Mouse (Mus musculus) stomach, postnatal 0 days (tissue): ENCODE measurements around the gene Bik. TPM values are rescaled to one million over a fixed set of nuclear protein-coding genes. Genes with fewer than 3 reads are reported as not detected.

Experiments
- ATAC-seq: fragments of 200-750 bp; cut with Nextera tagmentation; 2 replicates; pipeline ENCODE4 v1.8.0; 2017; ENCODE audit not compliant: low FRiP score, low TSS enrichment
- DNase-seq: peaks from one replicate; pipeline ENCODE4 v3.0.0-alpha.2; 2016; ENCODE audit warnings: low spot score
- H3K27ac ChIP-seq: fragments of 300-500 bp; sonication (generic); replicated peaks from 2 replicates; pipeline ENCODE4 v1.5.1; 2014; ENCODE audit warnings: mild to moderate bottlenecking, control low read depth
- H3K27me3 ChIP-seq: fragments of 300-500 bp; sonication (generic); 2 replicates; pipeline ENCODE4 v1.6.1; 2014; ENCODE audit warnings: low read length; ENCODE audit not compliant: control insufficient read depth, insufficient read depth
- H3K36me3 ChIP-seq: fragments of 300-500 bp; sonication (generic); 2 replicates; pipeline ENCODE4 v1.6.1; 2014; ENCODE audit warnings: low read length, mixed read lengths; ENCODE audit not compliant: control insufficient read depth, insufficient read depth
- H3K4me1 ChIP-seq: fragments of 300-500 bp; sonication (generic); replicated peaks from 2 replicates; pipeline ENCODE4 v1.6.1; 2014; ENCODE audit warnings: antibody characterized with exemption; ENCODE audit not compliant: control insufficient read depth, insufficient read depth
- H3K4me2 ChIP-seq: fragments of 300-500 bp; sonication (generic); replicated peaks from 2 replicates; pipeline ENCODE4 v1.6.1; 2014; ENCODE audit warnings: low read depth, mild to moderate bottlenecking, control low read depth, moderate library complexity
- H3K4me3 ChIP-seq: fragments of 300-500 bp; sonication (generic); 2 replicates; pipeline ENCODE4 v1.5.1; 2014; ENCODE audit warnings: low read depth, low read length, control low read depth
- H3K9ac ChIP-seq: fragments of 300-500 bp; sonication (generic); 2 replicates; pipeline ENCODE4 v1.6.1; 2014; ENCODE audit warnings: mild to moderate bottlenecking, low read length, control low read depth, mixed read lengths
- H3K9me3 ChIP-seq: fragments of 300-500 bp; sonication (generic); 2 replicates; pipeline ENCODE4 v1.6.1; 2016; ENCODE audit warnings: low read length; ENCODE audit not compliant: control insufficient read depth
- CTCF ChIP-seq: IDR thresholded peaks from 2 replicates; pipeline ENCODE4 v1.5.1; 2016; ENCODE audit warnings: antibody characterized with exemption, low read depth, mild to moderate bottlenecking, moderate library complexity
- EP300 ChIP-seq: optimal IDR thresholded peaks from 2 replicates; pipeline ENCODE3; 2016; ENCODE audit warnings: antibody characterized with exemption
- WGBS: fragments of 180-500 bp; shearing (Covaris S2); extraction: QIAGEN DNeasy Blood & Tissue Kit; methylation state at CpG from one replicate; pipeline ENCODE4 v1.1.7; 2014; 5-methylcytosine and 5-hydroxymethylcytosine counted together
- polyA plus RNA-seq: library from polyadenylated mRNA; unstranded; fragments of >200 nt; fragmentation: Nextera tagmentation; extraction: Ambion mirVana; gene quantifications from 2 replicates; pipeline ENCODE4 v1.2.1, GENCODE M21; 2015

Bik gene
- polyA plus RNA-seq, 1 experiment from 2014 or later: 4.2 TPM

DNA sequence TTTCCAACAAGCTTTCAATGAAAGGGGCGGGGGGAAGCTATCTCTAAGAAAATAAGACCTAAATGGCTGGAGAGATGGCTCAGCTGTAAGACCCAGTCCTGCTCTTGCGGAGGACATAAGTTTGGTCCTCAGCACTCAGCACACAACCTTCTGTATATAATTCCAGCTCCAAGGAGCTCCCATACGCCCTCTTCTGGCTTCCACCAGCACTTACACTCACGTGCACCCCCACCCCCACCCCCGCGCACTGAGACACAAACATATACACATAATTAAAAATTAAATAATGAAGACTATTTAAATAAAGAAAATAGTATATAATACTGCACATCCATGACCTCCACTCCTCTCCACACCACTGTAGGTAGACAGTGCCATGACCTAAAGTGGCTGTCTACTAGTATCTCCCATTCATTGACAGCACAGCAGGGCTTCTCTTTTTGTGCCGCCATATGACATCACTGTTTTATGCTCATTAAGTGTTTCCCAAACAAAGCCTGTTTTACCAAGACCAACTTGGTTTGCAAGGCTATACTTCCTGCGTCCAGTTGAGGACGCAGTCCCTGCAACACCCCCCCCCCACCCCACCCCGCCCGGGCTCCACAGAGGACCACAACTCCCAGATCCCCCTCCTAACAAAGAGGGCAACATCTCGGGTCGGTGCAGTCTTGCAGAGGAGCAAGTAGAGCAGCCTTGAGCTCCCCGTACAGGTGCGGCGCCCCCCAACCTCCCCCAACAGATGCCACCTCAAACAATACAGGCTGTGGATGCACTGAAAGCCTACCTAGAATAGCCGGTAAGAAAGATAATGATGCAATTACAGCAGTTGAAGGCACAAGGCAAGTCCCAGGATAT lies 16.5 kb upstream of the Bik start:
- DNase-seq (no peak), ATAC-seq (peak; percentile 56)
- 25% methylated on average over 17 of the region's 17 CpGs for WGBS
- peak overlapping the region; percentile 49 for H3K4me3 ChIP-seq
- no peak for TF ChIP-seq EP300
- peak; percentile 42 for TF ChIP-seq CTCF
- H3K36me3 ChIP-seq: no peaks in the 10 kb centered on the region
- H3K9me3 ChIP-seq: no peaks in the 10 kb centered on the region
- peak overlapping the region; percentile 72 for H3K4me2 ChIP-seq
- no peaks in the 10 kb centered on the region for H3K27me3 ChIP-seq
- H3K9ac ChIP-seq: peak overlapping the region; percentile 59
- H3K4me1 ChIP-seq: no peaks in the 10 kb centered on the region
- H3K27ac ChIP-seq: no peak overlapping the region

- TF ChIP-seq EP300: no peak
- TF ChIP-seq CTCF: no peak
- peak; percentile 95 for ATAC-seq
- 10% methylated on average over 41 of the region's 41 CpGs for WGBS
These were observed 15.8 kb upstream of the Bik start, which contains the start of gene Ttll1 for GRCm38 (mm10) chr15:83510805-83511405. Gene Ttll1 (minus strand): TSS chr15:83510893.

DNA sequence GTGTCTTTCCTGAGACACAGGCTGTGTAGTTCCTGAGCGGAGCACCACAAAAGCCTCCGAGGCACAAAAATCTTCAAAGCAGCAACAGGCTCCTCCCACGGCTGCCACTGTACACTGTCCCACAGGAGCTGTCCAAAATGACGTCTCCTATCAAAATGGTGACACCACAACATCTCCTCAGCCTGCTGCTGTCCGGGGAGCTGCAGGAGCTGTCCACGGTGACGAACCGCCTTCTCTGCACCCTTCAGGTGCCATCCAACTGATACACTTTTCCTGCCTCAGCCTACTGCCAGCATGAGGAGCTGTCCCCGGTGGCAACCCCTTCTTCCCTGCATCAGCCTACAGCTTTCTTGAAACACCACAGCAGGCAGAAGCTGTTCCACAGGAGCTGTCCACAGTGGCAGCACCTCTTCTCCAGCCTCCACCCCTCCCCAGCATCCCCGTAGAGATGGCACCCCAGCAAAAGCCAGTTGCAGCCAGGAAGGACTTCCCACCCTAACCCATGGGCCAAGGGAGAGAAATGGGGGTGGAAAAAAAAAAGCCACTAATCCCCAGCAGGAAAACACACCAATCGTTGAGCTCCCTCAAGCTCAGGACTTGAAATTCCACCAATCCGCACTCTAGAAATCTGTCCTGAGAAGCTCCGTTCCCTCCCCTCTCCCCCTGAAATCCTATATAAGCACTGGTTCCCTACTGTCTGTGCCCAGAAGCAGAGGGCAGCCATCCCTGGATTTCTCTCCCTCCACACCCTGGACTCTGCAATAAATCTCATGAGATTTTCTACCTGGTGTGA lies 14.0 kb upstream of the Bik start:
- no peak overlapping the region for H3K9ac ChIP-seq
- H3K9me3 ChIP-seq: no peaks in the 10 kb centered on the region
- no peaks in the 10 kb centered on the region for H3K4me1 ChIP-seq
- no peak for DNase-seq
- no peaks in the 10 kb centered on the region for H3K27me3 ChIP-seq
- no peak overlapping the region for H3K4me2 ChIP-seq
- WGBS: 69% methylated on average over 13 of the region's 13 CpGs
- no peaks in the 10 kb centered on the region for H3K36me3 ChIP-seq
- H3K27ac ChIP-seq: no peak overlapping the region
- H3K4me3 ChIP-seq: no peak overlapping the region
- TF ChIP-seq CTCF: no peak
- TF ChIP-seq EP300: no peak
- ATAC-seq: no peak

More at GRCm38 (mm10) chr15:83510805-83511405, 15.8 kb upstream of the Bik start, which contains the start of gene Ttll1:
- H3K4me2 ChIP-seq: peak within 1 kb of the TSS; percentile 72
- H3K27me3 ChIP-seq: no peaks in the 10 kb centered on the region
- H3K9ac ChIP-seq: peak within 1 kb of the TSS; percentile 59
- no peaks in the 10 kb centered on the region for H3K4me1 ChIP-seq
- DNase-seq: peak; percentile 97
- no peak within 1 kb of the TSS for H3K27ac ChIP-seq
- H3K36me3 ChIP-seq: no peaks in the 10 kb centered on the region
- H3K4me3 ChIP-seq: peak within 1 kb of the TSS; percentile 49
- H3K9me3 ChIP-seq: no peaks in the 10 kb centered on the region

DNA sequence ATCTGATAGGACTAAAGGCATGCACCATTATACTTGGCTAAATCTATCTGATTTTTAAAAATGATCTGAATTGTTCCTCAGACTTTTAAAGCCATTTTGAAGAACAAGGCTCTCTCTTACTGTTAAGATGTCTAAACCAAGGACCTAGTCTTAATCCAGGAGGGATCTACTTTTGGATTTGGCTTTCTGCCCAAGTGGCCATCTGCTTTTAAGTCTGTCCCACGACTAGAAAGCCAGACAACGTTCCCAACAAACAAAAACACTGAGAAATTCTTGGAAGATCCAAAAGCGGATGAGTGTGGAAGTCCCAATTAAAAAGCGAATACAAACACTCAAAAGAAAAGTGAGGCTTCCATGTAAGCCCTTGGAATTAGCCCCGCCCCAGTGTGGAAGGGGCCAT lies 11.6 kb upstream of the Bik start:
- Histone ChIP-seq H3K9ac (no peak overlapping the region), H3K4me3 (no peak overlapping the region), H3K4me1 (no peaks in the 10 kb centered on the region), H3K27ac (no peak overlapping the region), H3K4me2 (no peak overlapping the region), H3K36me3 (no peaks in the 10 kb centered on the region), H3K27me3 (no peaks in the 10 kb centered on the region), H3K9me3 (no peaks in the 10 kb centered on the region)
- no peak for TF ChIP-seq CTCF
- TF ChIP-seq EP300: no peak
- ATAC-seq (no peak), DNase-seq (no peak)
- 52% methylated on average over 5 of the region's 5 CpGs for WGBS

- no peaks in the 10 kb centered on the region for H3K27me3 ChIP-seq
- DNase-seq (peak; percentile 63), ATAC-seq (peak; percentile 60; the same call in 1 of the 2 replicates)
- TF ChIP-seq CTCF (peak; percentile 94), EP300 (no peak)
- H3K9ac ChIP-seq: no peak overlapping the region
- 33% methylated on average over 20 of the region's 20 CpGs for WGBS
- H3K4me3 ChIP-seq: 0 out of 2 replicates have a peak overlapping the region, but pooled peaks have one; percentile 10
- H3K4me2 ChIP-seq: peak overlapping the region; percentile 23; the same call in 1 of the 2 replicates
- H3K36me3 ChIP-seq: no peaks in the 10 kb centered on the region
- no peak overlapping the region for H3K27ac ChIP-seq
- no peaks in the 10 kb centered on the region for H3K4me1 ChIP-seq
- H3K9me3 ChIP-seq: no peaks in the 10 kb centered on the region
These were observed 8.2 kb upstream of the Bik start for GRCm38 (mm10) chr15:83518215-83519048.
